Mouse (Mus musculus) WW6 (cell line): ENCODE data around the gene Atp5e.

Experiments
- DNase-seq: peaks from one replicate; pipeline ENCODE4 v3.0.0-alpha.2; 2013; ENCODE audit warnings: low read depth, low spot score

Atp5e gene

GRCm38 (mm10) chr2:174463789-174464523 lies at the start of gene Atp5e:
TSS of gene Atp5e (minus strand) at chr2:174464105.
- peak; percentile 86 for DNase-seq

GRCm38 (mm10) chr2:174509825-174510224 lies 45.9 kb upstream of the Atp5e start:
- DNase-seq: no peak

GRCm38 (mm10) chr2:174507998-174508397 lies 44.1 kb upstream of the Atp5e start:
- no peak for DNase-seq

GRCm38 (mm10) chr2:174502831-174503460 lies 39.0 kb upstream of the Atp5e start:
- no peak for DNase-seq

- DNase-seq: no peak
Measured at GRCm38 (mm10) chr2:174502321-174502720, 38.4 kb upstream of the Atp5e start.

- DNase-seq: no peak
Measured at GRCm38 (mm10) chr2:174501517-174501916, 37.6 kb upstream of the Atp5e start.

GRCm38 (mm10) chr2:174500814-174501503 lies 37.1 kb upstream of the Atp5e start:
- DNase-seq: no peak

- DNase-seq: no peak
Measured at GRCm38 (mm10) chr2:174492858-174493257, 29.0 kb upstream of the Atp5e start.

- DNase-seq: no peak
Measured at GRCm38 (mm10) chr2:174487005-174487404, 23.1 kb upstream of the Atp5e start.

GRCm38 (mm10) chr2:174478746-174479145 lies 14.8 kb upstream of the Atp5e start:
- no peak for DNase-seq

GRCm38 (mm10) chr2:174477543-174478319 lies 13.8 kb upstream of the Atp5e start:
- DNase-seq: no peak

- DNase-seq: no peak
Measured at GRCm38 (mm10) chr2:174473550-174473927, 9.6 kb upstream of the Atp5e start.

GRCm38 (mm10) chr2:174472818-174473549 lies 9.1 kb upstream of the Atp5e start, which contains the start of gene Prelid3b:
TSS of gene Prelid3b (minus strand) at chr2:174473081.
- peak; percentile 98 for DNase-seq

GRCm38 (mm10) chr2:174472407-174472806 lies 8.5 kb upstream of the Atp5e start:
- no peak for DNase-seq

GRCm38 (mm10) chr2:174470786-174471405 lies 7.0 kb upstream of the Atp5e start:
- DNase-seq: no peak

GRCm38 (mm10) chr2:174470333-174470732 lies 6.4 kb upstream of the Atp5e start:
- no peak for DNase-seq

GRCm38 (mm10) chr2:174463370-174463769 lies 535 bp downstream of the Atp5e start:
- DNase-seq: no peak

- DNase-seq: no peak
Measured at GRCm38 (mm10) chr2:174459365-174459764, 4.5 kb downstream of the Atp5e start.

- DNase-seq: no peak
Measured at GRCm38 (mm10) chr2:174453681-174454080, 10.2 kb downstream of the Atp5e start.

- no peak for DNase-seq
Measured at GRCm38 (mm10) chr2:174450353-174450752, 13.6 kb downstream of the Atp5e start, which contains the start of gene Tubb1. TSS of gene Tubb1 (plus strand) at chr2:174450695.

GRCm38 (mm10) chr2:174448405-174448804 lies 15.5 kb downstream of the Atp5e start:
- DNase-seq: no peak
